7 mouse cellular contexts compared by ENCODE assay signal in genomic region chr2:156721554-156722070, GRCm38 (mm10). TPM values are rescaled to one million over a fixed set of nuclear protein-coding genes. Genes with fewer than 3 reads are reported as not detected.
DNase-seq lines count a peak whose midpoint lies in the region; ATAC-seq and TF ChIP-seq lines count a peak whose summit lies in the region.

No protein-coding gene starts in this region.

- no peak for ATAC-seq in megakaryocyte, adult 5-6 weeks (ENCODE audit: poor library complexity, severe bottlenecking)
- no peak for ATAC-seq in forebrain, embryonic 11.5 days (replicated peaks; ENCODE audit: low FRiP score)
- no peak for ATAC-seq in liver, embryonic 12.5 days
- ATAC-seq in stomach, postnatal 0 days (ENCODE audit: low FRiP score, low TSS enrichment), result no peak

- WGBS in forebrain, embryonic 11.5 days, result 0% methylated on average over 17 of the region's 17 CpGs
- WGBS in liver, embryonic 12.5 days (ENCODE audit: insufficient replicate concordance), result 1% methylated on average over 17 of the region's 17 CpGs
- WGBS in stomach, postnatal 0 days, result under 1% methylated on average over 17 of the region's 17 CpGs

- H3K36me3 ChIP-seq in megakaryocyte, embryonic 14.5 days (replicated peaks; ENCODE audit: low read length), result peaks cover 26% of the 10 kb centered on the region
- no peaks in the 10 kb centered on the region for H3K36me3 ChIP-seq in forebrain, embryonic 11.5 days (ENCODE audit: control insufficient read depth, insufficient read depth, low read length)
- H3K36me3 ChIP-seq in liver, embryonic 12.5 days, result no peaks in the 10 kb centered on the region
- H3K36me3 ChIP-seq in stomach, postnatal 0 days (ENCODE audit: control insufficient read depth, insufficient read depth, low read length), result no peaks in the 10 kb centered on the region

- H3K4me3 ChIP-seq in megakaryocyte, embryonic 14.5 days (replicated peaks), result peak overlapping the region; percentile 97
- H3K4me3 ChIP-seq in forebrain, embryonic 11.5 days (ENCODE audit: low read depth, low read length), result peak overlapping the region; percentile 93
- peak overlapping the region; percentile 80 for H3K4me3 ChIP-seq in liver, embryonic 12.5 days
- H3K4me3 ChIP-seq in stomach, postnatal 0 days (ENCODE audit: low read depth, low read length), result peak overlapping the region; percentile 84

- H3K9me3 ChIP-seq in megakaryocyte, embryonic 14.5 days, result peaks cover 1% of the 10 kb centered on the region; the same call in 1 of the 2 replicates
- no peaks in the 10 kb centered on the region for H3K9me3 ChIP-seq in forebrain, embryonic 11.5 days (ENCODE audit: control insufficient read depth, low read length)
- H3K9me3 ChIP-seq in liver, embryonic 12.5 days (replicated peaks), result no peaks in the 10 kb centered on the region
- H3K9me3 ChIP-seq in stomach, postnatal 0 days (ENCODE audit: control insufficient read depth, low read length), result no peaks in the 10 kb centered on the region

- no peak for DNase-seq in forebrain, embryonic 11.5 days (ENCODE audit: low spot score)
- DNase-seq in stomach, postnatal 0 days (ENCODE audit: low spot score), result peak; percentile 24
- no peak for DNase-seq in spleen, postnatal 36 days (ENCODE audit: low spot score in 2 of 2)
- no peak for DNase-seq in ovary, postnatal 36 days (ENCODE audit: low spot score)

- peak overlapping the region; percentile 95 for H3K9ac ChIP-seq in forebrain, embryonic 11.5 days (ENCODE audit: low read length)
- H3K9ac ChIP-seq in liver, embryonic 12.5 days, result peak overlapping the region; percentile 85
- peak overlapping the region; percentile 88 for H3K9ac ChIP-seq in stomach, postnatal 0 days (ENCODE audit: low read length)

- H3K4me2 ChIP-seq in forebrain, embryonic 11.5 days (ENCODE audit: low read depth, low read length, severe bottlenecking), result peak overlapping the region; percentile 79
- peak overlapping the region; percentile 96 for H3K4me2 ChIP-seq in liver, embryonic 12.5 days
- H3K4me2 ChIP-seq in stomach, postnatal 0 days (replicated peaks; ENCODE audit: low read depth), result peak overlapping the region; percentile 90

- H3K27ac ChIP-seq in forebrain, embryonic 11.5 days (ENCODE audit: low read depth, low read length), result peak overlapping the region; percentile 79
- peak overlapping the region; percentile 72 for H3K27ac ChIP-seq in liver, embryonic 12.5 days
- peak overlapping the region; percentile 88 for H3K27ac ChIP-seq in stomach, postnatal 0 days (replicated peaks)

- peaks cover 78% of the 10 kb centered on the region for H3K4me1 ChIP-seq in megakaryocyte, embryonic 14.5 days
- peaks cover 13% of the 10 kb centered on the region; the same call in 1 of the 2 replicates for H3K4me1 ChIP-seq in forebrain, embryonic 11.5 days (replicated peaks; ENCODE audit: control insufficient read depth, insufficient read depth, low read length)
- H3K4me1 ChIP-seq in liver, embryonic 12.5 days, result peaks cover 76% of the 10 kb centered on the region
- H3K4me1 ChIP-seq in stomach, postnatal 0 days (replicated peaks; ENCODE audit: control insufficient read depth, insufficient read depth), result peaks cover 22% of the 10 kb centered on the region

- TF ChIP-seq CTCF in stomach, postnatal 0 days (IDR thresholded peaks at IDR 0.05; ENCODE audit: low read depth), result no peak

- TF ChIP-seq EP300 in stomach, postnatal 0 days (optimal IDR thresholded peaks at IDR 0.05), result no peak

- H3K27me3 ChIP-seq in megakaryocyte, embryonic 14.5 days (replicated peaks), result peaks cover 2% of the 10 kb centered on the region
- H3K27me3 ChIP-seq in forebrain, embryonic 11.5 days (ENCODE audit: control insufficient read depth, insufficient read depth, low read length), result no peaks in the 10 kb centered on the region
- peaks cover 11% of the 10 kb centered on the region for H3K27me3 ChIP-seq in liver, embryonic 12.5 days (replicated peaks)
- no peaks in the 10 kb centered on the region for H3K27me3 ChIP-seq in stomach, postnatal 0 days (ENCODE audit: control insufficient read depth, insufficient read depth, low read length)

RNA-seq across cellular contexts. Expression of gene Myl9, which starts 53.6 kb away (rescaled TPM):
- polyA plus RNA-seq in megakaryocyte, embryonic 14.5 days (2012; ENCODE audit: insufficient read depth, low replicate concordance), result 143 and 182 TPM in 2 replicates
- not detected in 2 replicates for total RNA-seq in megakaryocyte, adult 5-6 weeks (2015)
- not detected in 2 replicates for total RNA-seq in megakaryocyte, adult 5-6 weeks (2017)
- 105 and 121 TPM in 2 replicates for polyA plus RNA-seq in forebrain, embryonic 11.5 days (2014; fragmentation: Nextera tagmentation; extraction: Ambion mirVana)
- 70.5 and 76.1 TPM in 2 replicates for polyA plus RNA-seq in liver, embryonic 12.5 days (2016; fragmentation: Nextera tagmentation; extraction: Ambion mirVana)
- 2,268 and 2,333 TPM in 2 replicates for polyA plus RNA-seq in stomach, postnatal 0 days (2015; fragmentation: Nextera tagmentation; extraction: Ambion mirVana)

Comparison
In these comparisons a context has a peak if more than half of its experiments do, and no peak if none do; other contexts are left out.
1. RNA of gene Myl9, which starts 53.6 kb away (polyA plus RNA-seq): 2,268 to 2,333 TPM in stomach, postnatal 0 days; 143 to 182 TPM in megakaryocyte, embryonic 14.5 days, 105 to 121 TPM in forebrain, embryonic 11.5 days and 70.5 to 76.1 TPM in liver, embryonic 12.5 days; every median in the first group is over 10 times any median in the second.
2. Peak in every context shown above with its lines, with median percentiles within 50 percentile points of each other: H3K4me3 ChIP-seq, H3K27ac ChIP-seq, H3K4me2 ChIP-seq and H3K9ac ChIP-seq.